Mouse (Mus musculus): ENCODE measurements around the gene Fam111a. TPM values are rescaled to one million over a fixed set of nuclear protein-coding genes. Genes with fewer than 3 reads are reported as not detected.
A peak's percentile ranks its signal among the peaks of the same experiment; 100 is the strongest.

Fam111a gene
- polyA plus RNA-seq, 1 experiment: 2.8 TPM

- 74% methylated on average over 5 of the region's 5 CpGs for WGBS
- DNase-seq (ENCODE audit: low read depth, low spot score): no peak
Measured at GRCm38 (mm10) chr19:12550005-12550942, 4.7 kb downstream of the Fam111a start.

DNA sequence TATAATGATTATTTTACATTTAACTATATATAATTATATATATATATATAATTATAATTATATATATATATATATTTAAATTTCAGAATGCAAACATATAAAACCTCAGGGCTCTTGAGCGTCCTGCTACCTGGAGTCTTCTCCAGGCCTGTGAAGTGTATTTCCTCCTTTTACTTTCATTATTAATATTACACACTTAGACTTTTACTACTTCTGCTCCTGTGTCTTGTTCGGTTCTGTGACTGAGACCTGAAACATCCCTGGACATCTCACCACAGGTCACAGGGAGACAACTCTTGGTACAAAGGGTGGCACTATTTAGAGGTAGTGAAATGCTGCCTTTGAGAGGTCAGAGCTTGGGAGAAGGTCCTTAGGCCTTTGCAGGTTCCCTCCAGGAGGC is 10.8 kb downstream of the Fam111a start:
- DNase-seq (ENCODE audit: low read depth, low spot score): no peak
- WGBS: 67% methylated on average over 2 of the region's 2 CpGs

GRCm38 (mm10) chr19:12558219-12558618 is 12.7 kb downstream of the Fam111a start:
- DNase-seq (ENCODE audit: low read depth, low spot score): no peak
- WGBS: 77% methylated on average over 4 of the region's 4 CpGs

- DNase-seq (ENCODE audit: low read depth, low spot score): no peak
Measured at GRCm38 (mm10) chr19:12564197-12564596, 18.7 kb downstream of the Fam111a start.

DNA sequence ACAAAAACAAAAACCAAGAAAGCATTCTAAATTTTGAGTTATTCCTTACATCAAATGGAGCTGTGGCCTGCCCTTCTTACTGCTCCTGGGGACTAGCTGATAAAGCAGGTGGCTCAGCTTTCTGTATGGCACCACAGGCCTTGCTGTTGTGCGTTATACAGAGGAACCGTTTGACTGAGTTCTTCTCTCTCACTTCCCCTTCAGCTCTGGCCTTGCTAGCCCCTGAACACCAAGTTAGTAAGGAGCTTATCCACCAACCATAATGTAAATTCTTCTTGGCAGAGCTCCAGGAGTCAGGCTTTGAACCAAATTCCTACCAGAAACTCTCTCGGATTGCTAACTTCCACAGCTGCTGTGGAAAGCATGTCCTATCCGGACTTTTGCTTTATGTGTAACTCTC is 21.5 kb downstream of the Fam111a start:
- 46% methylated on average over 4 of the region's 4 CpGs for WGBS
- DNase-seq (ENCODE audit: low read depth, low spot score): no peak

DNA sequence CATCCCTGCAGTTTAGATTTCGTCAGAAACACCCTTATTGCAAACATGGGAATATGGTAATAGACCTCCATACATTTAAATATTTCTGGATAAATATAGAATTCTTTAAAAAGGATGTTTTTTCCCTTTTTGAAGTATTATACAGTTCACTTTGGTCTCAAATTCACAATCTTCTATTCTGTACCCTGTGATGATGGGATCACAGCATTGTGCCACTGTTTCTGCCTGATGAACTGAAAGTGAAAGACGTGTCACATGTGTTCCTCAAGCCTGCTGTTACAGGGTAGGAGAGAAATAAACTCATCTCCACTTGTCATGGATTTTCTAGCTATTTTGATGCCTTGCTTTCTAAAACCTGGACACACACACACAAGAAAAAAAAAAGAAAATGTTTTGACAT is 25.3 kb downstream of the Fam111a start:
- 67% methylated on average over 2 of the region's 2 CpGs for WGBS
- DNase-seq (ENCODE audit: low read depth, low spot score): no peak

GRCm38 (mm10) chr19:12571687-12572086 is 26.1 kb downstream of the Fam111a start:
- no peak for DNase-seq (ENCODE audit: low read depth, low spot score)
- 95% methylated on average over 1 of the region's 1 CpGs for WGBS

DNA sequence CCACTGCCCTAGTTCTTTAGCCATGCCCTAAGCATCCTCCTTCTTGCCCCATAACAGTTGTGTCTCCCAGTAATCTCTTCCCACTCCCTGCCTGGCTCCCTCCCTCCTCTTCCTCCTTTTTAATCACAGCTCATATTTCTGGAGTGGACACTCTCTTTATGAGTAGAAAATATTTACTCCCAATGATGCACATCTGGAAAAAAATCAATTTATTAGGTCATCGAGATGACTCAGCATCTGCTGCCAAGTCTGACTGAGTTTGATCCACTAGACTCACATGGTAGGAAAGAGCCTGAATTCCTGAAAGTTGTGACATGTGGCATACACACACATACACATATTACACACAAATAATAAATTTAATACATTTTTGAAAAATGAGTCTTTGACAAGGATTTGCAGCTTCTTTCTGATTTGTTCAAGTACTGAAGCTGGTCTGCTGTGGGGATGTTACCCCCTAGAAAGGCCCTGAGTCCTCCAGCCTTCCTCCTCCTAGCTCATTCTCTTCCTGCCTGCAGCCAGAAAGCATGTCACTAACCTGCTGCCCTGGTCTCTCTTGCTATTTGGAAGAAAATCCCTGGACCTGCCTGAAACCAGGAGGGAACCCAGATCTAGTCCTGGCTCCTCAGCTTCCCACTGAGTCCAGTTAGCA is 27.2 kb downstream of the Fam111a start:
- DNase-seq (ENCODE audit: low read depth, low spot score): no peak
- WGBS: 57% methylated on average over 1 of the region's 1 CpGs

GRCm38 (mm10) chr19:12573266-12574011 is 27.9 kb downstream of the Fam111a start:
- WGBS: 5% methylated on average over 14 of the region's 14 CpGs
- DNase-seq (ENCODE audit: low read depth, low spot score): peak; percentile 64

DNA sequence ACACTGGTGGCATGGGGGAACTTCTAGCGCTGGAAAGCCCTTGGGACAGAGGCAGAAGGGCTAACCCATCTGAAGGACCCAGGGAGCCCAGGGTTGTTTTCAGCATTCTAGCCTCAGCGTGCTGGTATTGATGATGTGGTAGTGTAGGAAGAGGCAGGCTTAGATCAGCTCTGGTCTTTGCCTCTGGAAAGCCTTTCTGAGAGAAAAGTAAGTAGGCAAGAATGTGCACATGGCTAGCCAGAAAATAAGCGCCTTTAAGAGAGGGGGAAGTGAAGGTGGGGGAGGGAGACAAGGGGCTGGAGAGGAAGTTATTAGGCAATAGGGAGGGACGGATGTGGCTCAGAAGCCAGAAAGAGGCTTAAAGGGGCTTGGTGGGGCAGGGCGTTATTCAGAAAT is 28.5 kb downstream of the Fam111a start:
- DNase-seq (ENCODE audit: low read depth, low spot score): no peak
- WGBS: 14% methylated on average over 5 of the region's 5 CpGs

DNA sequence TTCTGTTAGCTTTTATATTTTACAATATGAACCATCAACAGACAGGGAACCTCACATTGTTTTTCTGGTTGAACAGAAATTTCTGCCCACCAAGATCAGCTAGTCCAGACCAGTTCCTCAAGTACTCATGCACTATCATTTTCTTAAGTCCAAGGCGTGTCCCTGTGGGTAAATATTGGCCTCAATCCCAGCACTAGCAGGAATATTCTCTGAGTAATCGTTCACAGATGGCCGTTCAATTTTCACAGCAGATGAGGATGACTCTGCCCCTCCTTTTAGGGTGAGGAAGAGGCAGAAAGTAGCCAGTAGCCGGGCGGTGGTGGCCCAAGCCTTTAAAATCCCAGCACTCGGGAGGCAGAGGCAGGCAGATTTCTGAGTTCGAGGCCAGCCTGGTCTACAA is 29.6 kb downstream of the Fam111a start:
- whole genome bisulfite sequencing: 24% methylated on average over 7 of the region's 7 CpGs
- DNase-seq (ENCODE audit: low read depth, low spot score): no peak

GRCm38 (mm10) chr19:12575514-12575913 is 30.0 kb downstream of the Fam111a start:
- no peak for DNase-seq (ENCODE audit: low read depth, low spot score)
- 84% methylated on average over 2 of the region's 2 CpGs for WGBS

- DNase-seq (ENCODE audit: low read depth, low spot score): no peak
- 87% methylated on average over 2 of the region's 2 CpGs for WGBS
Measured at GRCm38 (mm10) chr19:12576639-12577038, 31.1 kb downstream of the Fam111a start.

GRCm38 (mm10) chr19:12585310-12585709 is 39.8 kb downstream of the Fam111a start:
- no peak for DNase-seq (ENCODE audit: low read depth, low spot score)
- WGBS: 50% methylated on average over 4 of the region's 4 CpGs

- 0% methylated on average over 1 of the region's 1 CpGs for WGBS
- no peak for DNase-seq (ENCODE audit: low read depth, low spot score)
Measured at GRCm38 (mm10) chr19:12591908-12592307, 46.4 kb downstream of the Fam111a start.

DNA sequence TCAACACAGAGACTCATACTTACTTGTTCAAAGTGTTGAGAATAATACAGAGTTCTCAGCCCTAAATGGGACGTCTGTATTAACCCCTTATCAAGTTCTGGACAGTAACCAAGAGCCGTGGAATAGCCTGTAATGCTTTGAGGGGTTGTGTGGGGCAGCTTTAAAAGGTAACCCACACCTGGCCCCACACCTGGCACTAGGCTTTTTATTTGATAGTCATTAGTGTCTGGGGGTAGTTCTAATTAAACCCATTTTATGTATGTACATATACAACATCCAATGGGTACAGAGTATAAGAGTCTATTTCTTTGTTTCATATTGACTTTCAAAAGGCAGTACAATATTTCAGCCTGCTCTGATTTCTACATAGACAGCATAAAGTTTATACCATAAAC is 49.6 kb downstream of the Fam111a start:
- WGBS: 28% methylated on average over 2 of the region's 2 CpGs
- DNase-seq (ENCODE audit: low read depth, low spot score): no peak

DNA sequence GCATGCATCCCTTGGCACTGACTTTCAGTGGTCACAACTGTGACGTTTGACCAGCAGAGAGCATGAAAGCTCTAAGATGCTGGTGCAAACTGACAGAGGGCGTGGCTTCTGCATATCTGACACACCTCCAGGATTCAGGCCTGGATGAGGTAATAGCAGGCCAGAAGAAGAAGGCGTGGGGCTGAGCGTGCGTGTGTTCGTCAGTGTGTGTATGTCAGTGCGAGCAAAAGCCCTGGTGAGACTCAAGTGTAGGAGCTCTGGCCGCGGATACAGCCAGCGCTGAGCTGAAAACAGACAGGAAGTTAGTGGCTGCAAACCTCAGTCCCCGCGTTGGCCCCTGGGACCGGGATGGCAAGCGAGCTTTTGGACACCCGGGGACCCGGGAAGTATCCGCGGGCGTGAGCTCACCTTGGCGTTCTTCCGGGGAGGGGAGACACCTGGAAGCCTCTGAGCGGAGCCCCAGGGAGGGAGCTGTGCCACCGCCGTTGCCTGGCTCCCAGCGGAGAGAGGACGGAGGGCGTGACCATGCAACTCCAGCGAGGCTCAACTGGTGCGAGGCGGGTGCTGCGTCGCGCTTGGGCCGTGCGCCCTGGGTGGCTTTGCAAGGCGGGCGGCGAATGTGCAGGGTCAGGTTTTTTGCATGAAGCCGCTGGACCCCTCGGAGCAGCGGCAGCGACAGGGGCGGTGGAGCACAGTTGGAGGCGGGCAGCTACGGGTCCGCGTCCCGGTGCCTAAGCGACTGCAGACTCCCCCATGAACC is 50.2 kb downstream of the Fam111a start:
- DNase-seq (ENCODE audit: low read depth, low spot score): peak; percentile 58
- WGBS: under 1% methylated on average over 49 of the region's 49 CpGs

DNA sequence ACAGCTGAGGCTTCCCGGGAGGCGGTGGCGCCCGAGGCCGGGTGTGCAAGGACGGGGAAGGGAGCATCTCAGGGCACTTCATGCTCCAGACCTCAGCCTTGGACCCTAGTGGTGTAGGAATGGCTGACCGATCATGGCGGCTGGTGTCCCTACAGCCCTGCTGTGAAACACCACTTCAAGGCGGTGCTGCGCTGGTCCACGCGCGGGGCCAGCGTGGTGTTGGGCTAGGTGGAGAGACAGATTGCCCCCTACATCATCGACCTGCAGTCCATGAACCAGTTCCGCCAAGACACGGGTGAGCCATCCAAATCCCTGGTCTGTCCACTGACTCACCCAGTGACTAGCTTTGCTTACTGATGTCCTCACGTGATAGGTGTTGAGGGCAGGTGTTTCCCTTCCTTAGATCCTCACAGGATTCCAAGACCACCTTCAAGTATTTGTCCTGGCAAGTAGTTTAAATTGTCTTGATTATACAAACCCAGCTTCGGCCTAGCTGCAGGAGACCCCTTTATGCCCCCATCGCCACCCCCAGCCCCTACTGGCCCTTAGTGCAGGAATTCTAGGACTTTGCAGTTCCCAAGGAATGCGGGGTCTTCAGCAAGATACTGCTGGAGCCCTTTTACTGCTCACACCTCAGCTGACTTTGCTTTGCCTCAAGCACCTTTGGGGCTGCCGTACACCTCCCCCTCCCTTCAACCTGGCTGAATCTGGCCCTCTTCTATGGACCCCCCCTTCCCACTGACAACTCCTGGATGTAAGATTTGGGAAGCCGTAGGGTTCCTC is 50.9 kb downstream of the Fam111a start:
- 9% methylated on average over 23 of the region's 23 CpGs for WGBS
- no peak for DNase-seq (ENCODE audit: low read depth, low spot score)

DNA sequence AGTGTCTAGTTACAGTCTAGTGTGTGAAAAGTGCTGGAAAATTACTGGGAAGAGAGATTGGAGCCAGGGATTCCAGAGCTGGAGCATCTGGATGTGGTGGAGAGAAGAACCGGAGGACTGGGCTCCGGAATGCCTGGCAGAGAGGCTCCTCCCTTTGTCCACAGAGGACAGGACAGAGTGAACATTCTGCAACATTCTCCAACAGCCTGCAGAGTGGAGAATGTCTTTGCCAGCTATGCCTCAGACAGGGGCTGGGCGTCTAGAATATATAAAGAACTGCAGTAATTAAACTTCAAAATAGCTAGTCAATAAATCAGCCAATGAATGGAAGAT is 51.5 kb downstream of the Fam111a start:
- 20% methylated on average over 3 of the region's 3 CpGs for WGBS
- DNase-seq (ENCODE audit: low read depth, low spot score): no peak
